Mouse (Mus musculus): ENCODE results near the gene Krtap19-3.

Gene Krtap19-3

GRCm38 (mm10) chr16:88848558-88848957, 29.3 kb downstream of the Krtap19-3 start:
- H3K4me1 ChIP-seq (replicated peaks; ENCODE audit: low read depth, low read length): no peaks in the 10 kb centered on the region
- no peak overlapping the region for H3K4me3 ChIP-seq (replicated peaks; ENCODE audit: low read length)
- TF ChIP-seq CTCF (conservative IDR thresholded peaks at IDR 0.05; ENCODE audit: low read length): no peak
- no peak for TF ChIP-seq NANOG (IDR thresholded peaks at IDR 0.05; ENCODE audit: borderline replicate concordance, low read length)
- TF ChIP-seq POU5F1 (IDR thresholded peaks at IDR 0.05; ENCODE audit: borderline replicate concordance, low read length): no peak
- H3K9me3 ChIP-seq (ENCODE audit: low read length): no peaks in the 10 kb centered on the region
- no peaks in the 10 kb centered on the region for H3K27me3 ChIP-seq (ENCODE audit: insufficient read depth, low read length)
- no peaks in the 10 kb centered on the region for H3K36me3 ChIP-seq (ENCODE audit: insufficient read depth, low read length)

DNA sequence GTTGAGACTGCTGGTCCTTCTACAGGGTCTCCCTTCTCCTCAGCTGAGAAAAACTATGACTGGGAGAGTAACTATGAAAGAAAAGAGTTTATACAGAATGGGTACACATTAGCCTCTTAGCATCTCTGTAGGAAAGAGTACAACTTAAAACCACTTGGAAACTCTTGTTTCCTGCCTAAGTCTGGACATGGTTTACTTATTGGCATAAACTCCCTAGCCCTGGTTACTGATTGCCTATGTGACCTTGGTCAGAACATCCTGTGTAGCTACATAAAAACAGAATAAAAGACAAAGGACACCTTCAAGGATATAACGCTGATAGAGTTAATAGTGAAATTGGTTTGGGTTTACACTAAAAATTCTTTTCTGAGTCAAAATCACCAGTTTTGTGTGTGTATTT, 30.5 kb downstream of the Krtap19-3 start:
- Histone ChIP-seq H3K9me3 (ENCODE audit: low read length) (no peaks in the 10 kb centered on the region), H3K27me3 (ENCODE audit: insufficient read depth, low read length) (no peaks in the 10 kb centered on the region)
- no peak for TF ChIP-seq NANOG (IDR thresholded peaks at IDR 0.05; ENCODE audit: borderline replicate concordance, low read length)
- no peak for TF ChIP-seq CTCF (conservative IDR thresholded peaks at IDR 0.05; ENCODE audit: low read length)
- no peak for TF ChIP-seq POU5F1 (IDR thresholded peaks at IDR 0.05; ENCODE audit: borderline replicate concordance, low read length)

More for the DNA sequence above, 30.5 kb downstream of the Krtap19-3 start:
- Histone ChIP-seq H3K36me3 (ENCODE audit: insufficient read depth, low read length) (no peaks in the 10 kb centered on the region), H3K4me3 (replicated peaks; ENCODE audit: low read length) (no peak overlapping the region), H3K4me1 (replicated peaks; ENCODE audit: low read depth, low read length) (no peaks in the 10 kb centered on the region)

Measured in E14TG2a.4 (cell line).